Mouse (Mus musculus): Measurements from ENCODE around the gene Tspan5. TPM values are rescaled to one million over a fixed set of nuclear protein-coding genes. Genes with fewer than 3 reads are reported as not detected.

The Tspan5 gene
- total RNA-seq, 2 experiments from 2014 or later: 11.0 to 11.3 TPM

GRCm38 (mm10) chr3:138742566-138742930 lies 553 bp downstream of the Tspan5 start:
- peak; percentile 38 to 45 for DNase-seq
- intact Hi-C loops (cut with DNase I): loop anchor here (5.0 to 10.0 kb wide), 4 partner anchors 95 to 218 kb away; partner anchors contain the start of gene Eif4e

GRCm38 (mm10) chr3:138743061-138743671 lies 1.2 kb downstream of the Tspan5 start:
- DNase-seq: peak; percentile 48 to 53
- intact Hi-C loops (cut with DNase I): loop anchor here (5.0 to 10.0 kb wide), 4 partner anchors 94 to 218 kb away; partner anchors contain the start of gene Eif4e

GRCm38 (mm10) chr3:138744030-138744774 lies 2.2 kb downstream of the Tspan5 start:
- intact Hi-C loops (cut with DNase I): loop anchor here (5.0 to 10.0 kb wide), 4 partner anchors 93 to 219 kb away; partner anchors contain the start of gene Eif4e
- no peak for DNase-seq

GRCm38 (mm10) chr3:138745091-138745490 lies 3.1 kb downstream of the Tspan5 start:
- intact Hi-C loops (cut with DNase I): loop anchor here (10.0 kb wide), 1 partner anchor 220 kb away; the partner anchor contains the start of gene Eif4e
- DNase-seq: no peak

GRCm38 (mm10) chr3:138745596-138745995 lies 3.6 kb downstream of the Tspan5 start:
- intact Hi-C loops (cut with DNase I): loop anchor here (10.0 kb wide), 1 partner anchor 221 kb away; the partner anchor contains the start of gene Eif4e
- no peak for DNase-seq

GRCm38 (mm10) chr3:138746556-138746955 lies 4.6 kb downstream of the Tspan5 start:
- intact Hi-C loops (cut with DNase I): loop anchor here (10.0 kb wide), 1 partner anchor 222 kb away; the partner anchor contains the start of gene Eif4e
- DNase-seq: no peak

- no peak for DNase-seq
- intact Hi-C loops (cut with DNase I): loop anchor here (10.0 kb wide), 1 partner anchor 222 kb away; the partner anchor contains the start of gene Eif4e
Observed at GRCm38 (mm10) chr3:138747035-138747434, 5.0 kb downstream of the Tspan5 start.

- intact Hi-C loops (cut with DNase I): loop anchor here (10.0 kb wide), 1 partner anchor 223 kb away; the partner anchor contains the start of gene Eif4e
- DNase-seq: no peak
Observed at GRCm38 (mm10) chr3:138747985-138748384, 6.0 kb downstream of the Tspan5 start.

GRCm38 (mm10) chr3:138749645-138750044 lies 7.7 kb downstream of the Tspan5 start:
- intact Hi-C loops (cut with DNase I): loop anchor here (10.0 kb wide), 1 partner anchor 225 kb away; the partner anchor contains the start of gene Eif4e

GRCm38 (mm10) chr3:138751328-138751727 lies 9.3 kb downstream of the Tspan5 start:
- DNase-seq: no peak
- intact Hi-C loops (cut with DNase I): no loop called here

More at GRCm38 (mm10) chr3:138749645-138750044, 7.7 kb downstream of the Tspan5 start:
- no peak for DNase-seq

GRCm38 (mm10) chr3:138752056-138752455 lies 10.1 kb downstream of the Tspan5 start:
- intact Hi-C loops (cut with DNase I): no loop called here
- DNase-seq: no peak

GRCm38 (mm10) chr3:138752769-138753168 lies 10.8 kb downstream of the Tspan5 start:
- intact Hi-C loops (cut with DNase I): no loop called here
- DNase-seq: no peak

GRCm38 (mm10) chr3:138753182-138753885 lies 11.3 kb downstream of the Tspan5 start:
- intact Hi-C loops (cut with DNase I): no loop called here
- no peak for DNase-seq

- intact Hi-C loops (cut with DNase I): no loop called here
Observed at GRCm38 (mm10) chr3:138754328-138754727, 12.3 kb downstream of the Tspan5 start.

GRCm38 (mm10) chr3:138757283-138757682 lies 15.3 kb downstream of the Tspan5 start:
- no peak for DNase-seq
- intact Hi-C loops (cut with DNase I): no loop called here

More at GRCm38 (mm10) chr3:138754328-138754727, 12.3 kb downstream of the Tspan5 start:
- no peak for DNase-seq

GRCm38 (mm10) chr3:138759968-138760684 lies 18.1 kb downstream of the Tspan5 start:
- intact Hi-C loops (cut with DNase I): no loop called here
- DNase-seq: no peak

GRCm38 (mm10) chr3:138760685-138761119 lies 18.7 kb downstream of the Tspan5 start:
- intact Hi-C loops (cut with DNase I): no loop called here
- no peak for DNase-seq

GRCm38 (mm10) chr3:138761531-138761930 lies 19.5 kb downstream of the Tspan5 start:
- DNase-seq: no peak
- intact Hi-C loops (cut with DNase I): no loop called here

GRCm38 (mm10) chr3:138763941-138764340 lies 21.9 kb downstream of the Tspan5 start:
- intact Hi-C loops (cut with DNase I): no loop called here

GRCm38 (mm10) chr3:138764782-138765181 lies 22.8 kb downstream of the Tspan5 start:
- DNase-seq: no peak
- intact Hi-C loops (cut with DNase I): no loop called here

More at GRCm38 (mm10) chr3:138763941-138764340, 21.9 kb downstream of the Tspan5 start:
- no peak for DNase-seq

Data from heart, postnatal 14 days (tissue).